Mouse (Mus musculus) midbrain, embryonic 14.5 days (tissue): Measurements from ENCODE around the gene Dlgap1. TPM values are rescaled to one million over a fixed set of nuclear protein-coding genes. Genes with fewer than 3 reads are reported as not detected.

Experiments used
- ATAC-seq: fragments of 200-750 bp; cut with Nextera tagmentation; 2 replicates; pipeline ENCODE4 v1.8.0; 2017; ENCODE audit warnings: moderate number of reproducible peaks, moderate library complexity; ENCODE audit not compliant: low FRiP score, low TSS enrichment
- DNase-seq: peaks from one replicate; pipeline ENCODE4 v3.0.0-alpha.2; 2015
- H3K27ac ChIP-seq: fragments of 300-500 bp; sonication (generic); replicated peaks from 2 replicates; pipeline ENCODE4 v1.5.1; 2014; ENCODE audit warnings: mild to moderate bottlenecking, low read depth, low read length, moderate library complexity
- H3K27me3 ChIP-seq: fragments of 300-500 bp; sonication (generic); 2 replicates; pipeline ENCODE4 v1.6.1; 2014; ENCODE audit warnings: low read length, control low read depth, mixed read lengths; ENCODE audit not compliant: control insufficient read depth, insufficient read depth
- H3K36me3 ChIP-seq: fragments of 300-500 bp; sonication (generic); 2 replicates; pipeline ENCODE4 v1.6.1; 2014; ENCODE audit warnings: low read length, control low read depth; ENCODE audit not compliant: control insufficient read depth, insufficient read depth
- H3K4me1 ChIP-seq: fragments of 300-500 bp; sonication (generic); 2 replicates; pipeline ENCODE4 v1.6.1; 2014; ENCODE audit warnings: mild to moderate bottlenecking, antibody characterized with exemption, low read length, control low read depth; ENCODE audit not compliant: control insufficient read depth, insufficient read depth
- H3K4me2 ChIP-seq: fragments of 300-500 bp; sonication (generic); 2 replicates; pipeline ENCODE4 v1.6.1; 2014; ENCODE audit warnings: mild to moderate bottlenecking, low read length, moderate library complexity
- H3K4me3 ChIP-seq: fragments of 300-500 bp; sonication (generic); replicated peaks from 2 replicates; pipeline ENCODE4 v1.5.1; 2014; ENCODE audit warnings: low read depth, low read length
- H3K9ac ChIP-seq: fragments of 300-500 bp; sonication (generic); replicated peaks from 2 replicates; pipeline ENCODE4 v1.6.1; 2014; ENCODE audit warnings: mild to moderate bottlenecking, low read length, moderate library complexity
- H3K9me3 ChIP-seq: fragments of 300-500 bp; sonication (generic); 2 replicates; pipeline ENCODE4 v1.6.1; 2016; ENCODE audit warnings: low read length, control low read depth, mixed read lengths; ENCODE audit not compliant: control insufficient read depth
- WGBS: fragments of 180-500 bp; shearing (Covaris S2); extraction: QIAGEN DNeasy Blood & Tissue Kit; methylation state at CpG from one replicate; pipeline ENCODE4 v1.1.7; 2014; 5-methylcytosine and 5-hydroxymethylcytosine counted together
- polyA plus RNA-seq: library from polyadenylated mRNA; unstranded; fragments of >200 nt; fragmentation: Nextera tagmentation; extraction: Ambion mirVana; gene quantifications from 2 replicates; pipeline ENCODE4 v1.2.1, GENCODE M21; 2014

Gene Dlgap1
- polyA plus RNA-seq, 1 experiment from 2014 or later: 15.7 TPM

GRCm38 (mm10) chr17:70796940-70797772 is 828.3 kb downstream of the Dlgap1 start:
- Histone ChIP-seq H3K4me2 (no peak overlapping the region), H3K36me3 (no peaks in the 10 kb centered on the region), H3K27ac (no peak overlapping the region), H3K27me3 (no peaks in the 10 kb centered on the region), H3K4me1 (peaks cover 3% of the 10 kb centered on the region; the same call in 1 of the 2 replicates), H3K9ac (no peak overlapping the region), H3K9me3 (no peaks in the 10 kb centered on the region), H3K4me3 (no peak overlapping the region)
- no peak for DNase-seq
- 92% methylated on average over 8 of the region's 8 CpGs for WGBS
- ATAC-seq: no peak

GRCm38 (mm10) chr17:70797773-70798045 is 828.8 kb downstream of the Dlgap1 start:
- Histone ChIP-seq H3K27me3 (no peaks in the 10 kb centered on the region), H3K9me3 (no peaks in the 10 kb centered on the region), H3K4me1 (peaks cover 3% of the 10 kb centered on the region; the same call in 1 of the 2 replicates), H3K4me3 (no peak overlapping the region), H3K9ac (no peak overlapping the region), H3K27ac (no peak overlapping the region), H3K4me2 (no peak overlapping the region), H3K36me3 (no peaks in the 10 kb centered on the region)
- DNase-seq (no peak), ATAC-seq (no peak)
- 85% methylated on average over 1 of the region's 1 CpGs for WGBS

GRCm38 (mm10) chr17:70799266-70799665 is 830.4 kb downstream of the Dlgap1 start:
- ATAC-seq: no peak
- Histone ChIP-seq H3K4me3 (no peak overlapping the region), H3K4me1 (peaks cover 3% of the 10 kb centered on the region; the same call in 1 of the 2 replicates), H3K27ac (no peak overlapping the region), H3K27me3 (no peaks in the 10 kb centered on the region), H3K9me3 (no peaks in the 10 kb centered on the region), H3K9ac (no peak overlapping the region), H3K36me3 (no peaks in the 10 kb centered on the region), H3K4me2 (no peak overlapping the region)
- no peak for DNase-seq
- 78% methylated on average over 4 of the region's 4 CpGs for WGBS

GRCm38 (mm10) chr17:70802022-70802421 is 833.1 kb downstream of the Dlgap1 start:
- DNase-seq (no peak), ATAC-seq (no peak)
- Histone ChIP-seq H3K27ac (no peak overlapping the region), H3K4me1 (no peaks in the 10 kb centered on the region), H3K4me2 (no peak overlapping the region), H3K36me3 (no peaks in the 10 kb centered on the region), H3K4me3 (no peak overlapping the region), H3K27me3 (no peaks in the 10 kb centered on the region), H3K9me3 (no peaks in the 10 kb centered on the region), H3K9ac (no peak overlapping the region)
- WGBS: 83% methylated on average over 14 of the region's 14 CpGs

- no peaks in the 10 kb centered on the region for H3K27me3 ChIP-seq
- no peaks in the 10 kb centered on the region for H3K4me1 ChIP-seq
- H3K4me3 ChIP-seq: no peak overlapping the region
- no peaks in the 10 kb centered on the region for H3K9me3 ChIP-seq
- no peak overlapping the region for H3K4me2 ChIP-seq
- ATAC-seq (0 out of 2 replicates have a peak, but pooled peaks have one; percentile 11), DNase-seq (no peak)
- H3K9ac ChIP-seq: no peak overlapping the region
- no peaks in the 10 kb centered on the region for H3K36me3 ChIP-seq
- WGBS: 96% methylated on average over 9 of the region's 9 CpGs
- H3K27ac ChIP-seq: no peak overlapping the region
These were observed 837.0 kb downstream of the Dlgap1 start for GRCm38 (mm10) chr17:70805866-70806265.

DNA sequence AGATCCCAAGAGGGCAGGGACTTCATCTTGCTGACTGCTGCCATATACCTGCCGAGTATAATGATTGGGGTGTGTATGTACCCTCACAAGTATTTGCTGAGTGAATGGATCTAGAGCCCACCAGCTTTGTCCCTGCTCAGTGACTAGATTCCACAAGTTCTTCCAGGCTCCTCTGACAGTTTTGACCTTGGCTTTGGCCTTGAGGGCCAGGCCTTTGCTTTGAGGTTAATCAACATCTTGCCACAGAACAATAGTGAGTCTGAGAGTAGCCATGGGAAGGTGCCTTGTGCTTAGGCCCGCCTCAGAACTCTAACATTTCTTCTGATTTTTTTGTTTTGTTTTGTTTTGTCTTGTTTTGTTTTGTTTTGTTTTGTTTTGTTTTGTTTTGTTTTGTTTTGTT is 837.7 kb downstream of the Dlgap1 start:
- Histone ChIP-seq H3K27ac (no peak overlapping the region), H3K36me3 (no peaks in the 10 kb centered on the region), H3K4me3 (no peak overlapping the region), H3K4me1 (no peaks in the 10 kb centered on the region), H3K9ac (no peak overlapping the region), H3K9me3 (no peaks in the 10 kb centered on the region), H3K4me2 (no peak overlapping the region), H3K27me3 (no peaks in the 10 kb centered on the region)
- ATAC-seq (no peak), DNase-seq (no peak)
- 91% methylated on average over 2 of the region's 2 CpGs for WGBS

GRCm38 (mm10) chr17:70807885-70808284 is 839.0 kb downstream of the Dlgap1 start:
- DNase-seq: no peak
- 95% methylated on average over 1 of the region's 1 CpGs for WGBS

DNA sequence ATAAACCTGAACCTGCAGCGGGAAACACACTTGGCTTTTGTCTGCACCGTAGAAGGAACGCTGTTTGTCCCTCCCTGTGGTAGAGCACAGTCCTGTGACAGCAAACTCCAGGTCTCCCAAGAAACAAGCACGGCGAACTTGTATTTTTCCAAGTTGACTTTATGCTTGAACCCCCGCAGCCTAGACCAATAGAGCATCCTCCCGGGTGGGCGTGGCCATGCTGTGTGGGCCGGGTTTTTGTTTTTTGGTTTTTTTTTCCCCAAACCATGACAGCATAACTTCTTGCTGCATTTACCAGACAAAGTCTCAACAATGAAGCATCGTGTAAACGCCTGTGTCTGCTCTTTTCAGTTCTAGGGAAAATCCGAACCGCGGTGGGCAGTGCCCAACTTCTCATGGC is 840.0 kb downstream of the Dlgap1 start:
- no peak for ATAC-seq
- 27% methylated on average over 14 of the region's 14 CpGs for WGBS
- H3K4me1 ChIP-seq: no peaks in the 10 kb centered on the region

More at GRCm38 (mm10) chr17:70807885-70808284, 839.0 kb downstream of the Dlgap1 start:
- Histone ChIP-seq H3K4me1 (no peaks in the 10 kb centered on the region), H3K27ac (no peak overlapping the region), H3K9me3 (no peaks in the 10 kb centered on the region), H3K9ac (no peak overlapping the region), H3K4me3 (no peak overlapping the region), H3K36me3 (no peaks in the 10 kb centered on the region), H3K4me2 (no peak overlapping the region), H3K27me3 (no peaks in the 10 kb centered on the region)
- ATAC-seq: no peak

DNA sequence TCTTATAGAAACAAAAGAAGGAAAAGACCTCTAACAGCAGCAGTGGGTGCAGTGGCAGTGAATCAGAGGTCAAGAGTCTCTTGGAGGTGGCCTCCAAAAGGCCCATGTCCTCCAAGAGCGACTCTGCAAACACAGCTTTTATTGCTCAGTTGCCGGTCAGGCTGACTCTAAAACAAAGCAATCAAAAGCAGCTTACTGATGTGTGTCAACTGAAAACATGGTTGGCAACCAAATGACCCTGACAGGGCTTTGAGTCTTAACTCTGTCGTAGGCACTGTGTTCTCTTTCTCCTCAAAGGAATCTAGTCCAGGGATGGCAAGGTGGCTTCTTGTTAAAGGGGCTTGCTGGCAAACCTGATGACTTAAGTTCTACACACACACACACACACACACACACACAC is 840.9 kb downstream of the Dlgap1 start:
- Histone ChIP-seq H3K4me3 (no peak overlapping the region), H3K9ac (no peak overlapping the region), H3K4me1 (no peaks in the 10 kb centered on the region), H3K27me3 (no peaks in the 10 kb centered on the region), H3K27ac (no peak overlapping the region), H3K9me3 (no peaks in the 10 kb centered on the region), H3K4me2 (no peak overlapping the region), H3K36me3 (no peaks in the 10 kb centered on the region)
- no peak for ATAC-seq
- no peak for DNase-seq
- WGBS: 21% methylated on average over 3 of the region's 3 CpGs

More for the DNA sequence above, 840.0 kb downstream of the Dlgap1 start:
- DNase-seq: no peak
- no peaks in the 10 kb centered on the region for H3K9me3 ChIP-seq
- H3K4me3 ChIP-seq: no peak overlapping the region
- no peak overlapping the region for H3K27ac ChIP-seq
- H3K36me3 ChIP-seq: no peaks in the 10 kb centered on the region
- no peaks in the 10 kb centered on the region for H3K27me3 ChIP-seq
- no peak overlapping the region for H3K9ac ChIP-seq
- H3K4me2 ChIP-seq: no peak overlapping the region
